Mouse (Mus musculus): ENCODE measurements around the gene Dleu7. TPM values are rescaled to one million over a fixed set of nuclear protein-coding genes. Genes with fewer than 3 reads are reported as not detected.

The Dleu7 gene
- total RNA-seq, 2 experiments from 2014 or later, result 2.6 to 3.5 TPM

Other genes starting within 250 kb of the Dleu7 start
- 88.0 and 100 TPM in 2 replicates for gene Rnaseh2b, start 458 bp downstream of the Dleu7 start, total RNA-seq (2015)
- gene Rnaseh2b, start 458 bp downstream of the Dleu7 start, total RNA-seq (2017), result 66.3 and 75.4 TPM in 2 replicates
- gene Gucy1b2, start 163.2 kb upstream of the Dleu7 start, total RNA-seq (2015), result not detected in 2 replicates
- gene Gucy1b2, start 163.2 kb upstream of the Dleu7 start, total RNA-seq (2017), result not detected in 2 replicates